Mouse (Mus musculus) retina, postnatal 1 day (tissue): ENCODE measurements around the gene Gm43517.

ENCODE experiments used
- DNase-seq: peaks from one replicate; pipeline ENCODE4 v3.0.0-alpha.2; 2012

Gm43517 gene

GRCm38 (mm10) chr12:49384876-49385630 lies at the start of gene Gm43517:
Gene Gm43517 (plus strand): TSS chr12:49385174.
- peak; percentile 64 for DNase-seq

DNA sequence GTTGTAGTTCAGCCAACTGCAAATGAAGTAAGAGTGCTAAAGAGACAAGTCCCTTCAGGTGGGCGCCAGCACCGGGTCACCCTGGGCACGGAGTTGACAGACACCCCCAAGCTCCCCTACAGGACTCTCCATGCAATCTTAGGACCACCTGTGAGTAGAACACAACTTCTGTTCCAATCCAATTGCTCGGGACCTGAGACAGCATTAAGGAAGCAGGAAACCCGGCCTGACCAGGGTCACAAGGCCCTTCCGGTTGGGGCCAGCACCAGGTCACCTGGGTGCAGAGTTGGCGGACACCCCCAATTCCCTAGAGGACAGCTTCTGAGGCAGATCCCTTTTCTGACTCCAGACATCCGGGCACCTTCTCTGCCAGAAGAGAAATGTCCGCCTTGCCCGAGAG lies 35.3 kb upstream of the Gm43517 start:
- no peak for DNase-seq

DNA sequence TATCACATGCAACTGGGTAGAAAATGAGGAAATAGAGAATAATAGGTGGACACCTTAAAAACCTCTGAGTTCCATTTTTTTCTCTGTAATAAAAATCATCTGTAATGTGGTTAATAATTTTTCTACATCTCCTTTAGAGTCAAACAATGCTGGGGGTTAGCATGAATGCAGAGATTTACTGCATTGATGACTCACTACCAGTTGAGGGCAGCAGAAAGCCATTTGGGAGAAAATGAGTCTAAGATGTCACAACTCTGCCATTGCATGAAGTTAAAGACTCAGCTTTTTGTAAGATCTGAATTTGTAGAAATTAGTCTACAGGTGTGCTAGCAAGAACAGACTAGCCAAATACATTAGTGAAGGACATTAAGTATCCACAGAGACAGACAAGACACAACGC lies 16.0 kb upstream of the Gm43517 start:
- DNase-seq, result peak; percentile 45

- DNase-seq, result peak; percentile 71
Measured at GRCm38 (mm10) chr12:49372170-49372569, 12.8 kb upstream of the Gm43517 start.

GRCm38 (mm10) chr12:49373176-49373575 lies 11.8 kb upstream of the Gm43517 start:
- no peak for DNase-seq

GRCm38 (mm10) chr12:49373821-49374605 lies 11.0 kb upstream of the Gm43517 start:
- DNase-seq, result peak; percentile 36

GRCm38 (mm10) chr12:49374606-49374995 lies 10.4 kb upstream of the Gm43517 start:
- DNase-seq, result peak; percentile 75

DNA sequence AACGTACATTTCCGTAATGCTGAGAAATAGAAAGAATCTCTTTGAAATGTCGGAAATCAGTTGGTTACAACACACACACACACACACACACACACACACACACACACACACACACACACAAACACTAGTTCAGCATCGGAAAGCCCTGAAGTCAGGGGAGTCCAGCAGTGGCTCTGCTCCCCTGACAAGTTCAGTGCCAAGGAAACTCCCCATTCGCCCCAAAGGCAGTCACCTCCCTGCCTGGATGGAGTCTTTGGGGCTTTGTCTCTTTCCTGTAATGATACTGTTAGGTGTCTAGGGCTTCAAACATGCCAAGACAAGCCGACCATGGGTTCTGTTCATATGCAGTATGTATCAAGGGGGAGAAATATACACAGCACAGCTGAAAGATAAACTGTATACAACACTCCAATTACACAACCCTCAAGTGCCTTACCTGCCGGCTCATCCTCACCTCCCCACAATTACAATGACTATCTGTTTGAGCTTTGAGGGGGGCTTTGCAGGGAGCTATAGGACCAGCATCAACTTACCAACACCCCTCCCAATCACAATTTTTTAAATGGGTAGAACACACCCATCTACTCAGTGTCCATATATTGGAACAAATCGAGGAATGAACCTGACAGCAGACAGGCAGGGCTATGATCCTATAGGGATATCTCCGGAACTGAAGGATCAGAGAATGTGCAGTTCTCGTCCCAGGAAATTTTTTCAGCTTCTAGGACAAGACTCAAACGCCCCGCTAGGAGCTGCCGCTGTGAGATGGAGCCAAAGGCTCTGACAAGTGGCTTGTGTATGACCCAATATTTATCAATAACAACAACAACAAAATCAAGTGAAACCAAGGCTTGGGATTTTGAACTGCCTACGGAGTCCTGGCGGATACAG lies 9.3 kb upstream of the Gm43517 start:
- DNase-seq, result peak; percentile 6

DNA sequence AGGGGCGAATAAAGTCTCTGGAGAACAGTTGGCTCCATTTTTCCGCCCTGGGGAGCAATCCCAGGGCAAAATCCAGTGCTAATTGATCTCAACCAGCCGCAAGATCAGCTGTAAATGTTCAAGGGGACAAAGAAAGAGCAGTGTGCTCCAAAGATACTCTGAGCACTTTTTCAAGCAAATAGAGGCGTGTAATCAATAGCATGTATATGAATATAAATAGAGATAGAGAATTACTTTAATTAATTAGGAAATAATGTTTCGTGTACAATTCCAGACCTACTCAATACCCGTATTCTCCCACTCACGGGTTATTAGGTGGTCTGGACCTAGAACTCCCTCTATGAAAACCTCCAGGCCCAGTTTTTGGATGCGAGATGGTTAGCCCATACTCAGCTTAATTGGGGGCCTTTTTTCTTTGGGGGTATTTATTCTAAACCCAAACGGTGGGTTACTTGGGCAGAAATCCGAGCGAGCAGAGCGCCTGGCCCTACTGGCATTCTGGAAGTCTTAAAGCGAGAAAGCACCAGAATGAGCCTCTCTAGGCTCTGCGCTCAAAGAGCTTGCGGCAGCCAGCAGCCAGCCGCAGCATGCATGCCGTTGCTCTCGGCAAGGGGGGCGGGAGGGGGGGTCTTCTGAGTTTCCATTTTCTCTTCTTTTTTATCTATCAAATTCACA lies 8.5 kb upstream of the Gm43517 start:
- peak; percentile 21 for DNase-seq

- DNase-seq, result peak; percentile 51
Measured at GRCm38 (mm10) chr12:49377281-49377970, 7.5 kb upstream of the Gm43517 start.

DNA sequence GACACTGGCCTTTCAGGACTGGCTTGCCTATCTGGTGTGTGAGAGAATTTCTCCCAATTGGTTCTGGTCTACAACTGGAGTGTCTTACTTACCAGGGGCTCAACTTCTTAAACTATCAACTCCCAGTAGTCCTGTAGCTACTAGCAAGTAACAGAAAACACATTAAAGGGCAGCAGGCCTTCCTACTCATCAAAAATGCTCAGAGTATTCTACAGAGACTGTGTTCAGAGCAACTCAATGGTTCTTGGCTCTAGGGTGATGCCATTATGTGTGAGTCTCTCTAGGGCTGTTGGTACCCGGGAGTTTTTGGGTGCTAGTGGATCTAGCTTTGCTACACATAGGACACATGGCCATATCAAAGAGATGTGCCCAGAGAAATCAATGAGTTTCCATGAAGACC lies 6.1 kb upstream of the Gm43517 start:
- no peak for DNase-seq

DNA sequence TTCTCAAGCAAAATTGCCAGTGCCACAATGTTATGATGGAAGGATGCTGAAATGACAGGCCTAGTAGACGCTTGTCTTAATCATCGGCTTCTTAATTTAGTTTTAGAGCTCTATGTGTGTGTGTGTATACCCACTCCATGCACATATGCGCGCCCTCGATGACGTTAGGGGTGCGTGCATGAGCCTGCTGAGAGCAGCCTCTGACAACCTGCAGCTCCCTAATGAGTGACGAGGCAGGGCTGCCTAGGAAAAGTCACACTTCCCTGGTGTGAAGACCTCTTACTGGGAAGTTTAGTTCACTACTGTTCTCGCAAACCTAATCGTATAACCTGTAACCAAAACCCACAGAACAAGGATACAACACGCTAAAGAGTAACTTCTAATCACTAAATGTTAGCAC lies 5.5 kb upstream of the Gm43517 start:
- DNase-seq, result peak; percentile 17

- peak; percentile 7 for DNase-seq
Measured at GRCm38 (mm10) chr12:49380442-49380841, 4.5 kb upstream of the Gm43517 start.

GRCm38 (mm10) chr12:49381031-49381525 lies 3.9 kb upstream of the Gm43517 start:
- DNase-seq, result peak; percentile 9

DNA sequence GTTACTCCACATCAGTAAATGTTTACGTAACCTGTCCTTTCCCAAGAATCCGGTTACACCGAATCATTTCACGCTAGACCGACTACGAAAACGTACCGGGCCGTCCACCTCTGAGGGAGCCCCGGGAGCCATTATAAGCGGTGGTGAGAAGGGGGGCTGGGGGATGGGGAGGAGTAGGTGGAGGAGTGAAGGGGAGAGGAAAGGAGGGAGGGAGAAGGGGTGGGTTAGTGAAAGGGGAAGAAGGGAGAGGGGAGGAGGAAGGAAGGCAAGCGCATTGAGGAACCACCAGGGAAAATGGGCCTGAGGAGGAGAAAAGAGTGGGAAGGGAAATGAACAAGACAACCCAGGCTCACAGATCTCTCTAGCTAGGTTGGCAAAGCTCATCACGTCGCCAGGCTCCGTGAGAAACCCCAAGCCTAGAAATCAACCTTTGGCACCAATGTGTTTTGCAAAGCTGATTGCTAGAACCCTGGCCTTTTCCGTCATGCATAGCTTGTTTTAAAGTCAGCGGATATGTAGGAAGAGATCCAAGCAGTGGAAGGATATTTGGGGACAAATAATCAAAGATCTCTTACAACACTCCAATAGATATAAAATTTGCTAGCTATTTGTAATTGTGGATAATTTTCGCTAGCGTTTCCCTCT lies 3.1 kb upstream of the Gm43517 start:
- peak; percentile 52 for DNase-seq

GRCm38 (mm10) chr12:49382565-49383520 lies 2.1 kb upstream of the Gm43517 start, which contains the start of gene Foxg1:
Gene Foxg1 (plus strand): TSS chr12:49382660.
- DNase-seq, result peak; percentile 49

DNA sequence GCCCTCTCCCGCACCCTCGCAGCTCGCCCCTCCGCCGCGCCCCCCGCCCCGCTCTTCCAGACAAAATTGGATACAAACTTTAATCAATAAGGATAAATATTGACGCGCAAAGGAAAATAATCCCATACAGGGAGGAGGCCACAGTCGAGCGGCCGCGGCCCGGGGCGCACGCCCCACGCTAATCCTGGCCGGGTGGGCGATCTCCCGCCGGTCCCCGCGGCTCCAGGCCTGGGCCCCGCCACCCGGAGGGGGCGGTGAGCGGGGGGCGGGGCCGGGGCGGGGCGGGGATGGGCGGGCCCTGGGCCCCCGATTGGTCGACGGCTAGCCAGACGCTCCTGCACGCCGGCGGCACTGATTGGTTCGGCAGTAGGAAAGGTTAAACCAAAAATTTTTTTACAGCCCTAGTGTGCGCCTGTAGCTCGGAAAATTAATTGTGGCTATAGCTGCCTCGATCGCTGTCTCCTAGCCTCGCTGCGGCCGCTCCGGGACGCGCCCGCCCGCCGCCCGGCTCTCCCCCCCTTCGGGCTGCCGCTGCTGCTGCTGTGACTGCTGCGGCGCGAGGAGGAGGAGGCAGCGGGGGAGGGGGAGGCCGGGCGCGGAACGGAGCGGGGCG lies 1.3 kb upstream of the Gm43517 start:
- peak; percentile 85 for DNase-seq

- no peak for DNase-seq
Measured at GRCm38 (mm10) chr12:49384295-49384875, 589 bp upstream of the Gm43517 start.

GRCm38 (mm10) chr12:49385631-49385990 lies 637 bp downstream of the Gm43517 start:
- DNase-seq, result no peak
